Mouse (Mus musculus) limb, embryonic 12.5 days (tissue): ENCODE results near the gene Atp2c2. TPM values are rescaled to one million over a fixed set of nuclear protein-coding genes. Genes with fewer than 3 reads are reported as not detected.

Experiments used
- ATAC-seq: fragments of 200-750 bp; cut with Nextera tagmentation; 2 replicates; pipeline ENCODE4 v1.8.0; 2017; ENCODE audit warnings: low read depth, moderate TSS enrichment; ENCODE audit not compliant: insufficient number of reproducible peaks, insufficient read depth, low FRiP score, low TSS enrichment
- H3K27ac ChIP-seq: fragments of 300-500 bp; sonication (generic); 2 replicates; pipeline ENCODE4 v1.5.1; 2016; ENCODE audit warnings: mild to moderate bottlenecking, moderate library complexity
- H3K27me3 ChIP-seq: fragments of 300-500 bp; sonication (generic); 2 replicates; pipeline ENCODE4 v1.6.1; 2016; ENCODE audit warnings: mild to moderate bottlenecking, moderate library complexity
- H3K36me3 ChIP-seq: fragments of 300-500 bp; sonication (generic); 2 replicates; pipeline ENCODE4 v1.6.1; 2016; ENCODE audit warnings: mild to moderate bottlenecking, moderate library complexity
- H3K4me1 ChIP-seq: fragments of 300-500 bp; sonication (generic); replicated peaks from 2 replicates; pipeline ENCODE4 v1.6.1; 2016
- H3K4me2 ChIP-seq: fragments of 300-500 bp; sonication (generic); 2 replicates; pipeline ENCODE4 v1.6.1; 2016; ENCODE audit warnings: mild to moderate bottlenecking, moderate library complexity
- H3K4me3 ChIP-seq: fragments of 300-500 bp; sonication (generic); replicated peaks from 2 replicates; pipeline ENCODE4 v1.5.1; 2016; ENCODE audit warnings: mild to moderate bottlenecking
- H3K9ac ChIP-seq: fragments of 300-500 bp; sonication (generic); replicated peaks from 2 replicates; pipeline ENCODE4 v1.6.1; 2016; ENCODE audit warnings: mild to moderate bottlenecking, moderate library complexity
- H3K9me3 ChIP-seq: fragments of 300-500 bp; sonication (generic); 2 replicates; pipeline ENCODE4 v1.6.1; 2016; ENCODE audit warnings: mild to moderate bottlenecking, moderate library complexity
- WGBS: fragments of 180-500 bp; shearing (Covaris S2); methylation state at CpG from one replicate; pipeline ENCODE4 v1.1.7; 2016; 5-methylcytosine and 5-hydroxymethylcytosine counted together
- polyA plus RNA-seq: library from polyadenylated mRNA; unstranded; fragments of >200 nt; fragmentation: Nextera tagmentation; extraction: Ambion mirVana; gene quantifications from 2 replicates; pipeline ENCODE4 v1.2.1, GENCODE M21; 2016

Gene Atp2c2
- polyA plus RNA-seq, 1 experiment from 2014 or later = 1.9 TPM

DNA sequence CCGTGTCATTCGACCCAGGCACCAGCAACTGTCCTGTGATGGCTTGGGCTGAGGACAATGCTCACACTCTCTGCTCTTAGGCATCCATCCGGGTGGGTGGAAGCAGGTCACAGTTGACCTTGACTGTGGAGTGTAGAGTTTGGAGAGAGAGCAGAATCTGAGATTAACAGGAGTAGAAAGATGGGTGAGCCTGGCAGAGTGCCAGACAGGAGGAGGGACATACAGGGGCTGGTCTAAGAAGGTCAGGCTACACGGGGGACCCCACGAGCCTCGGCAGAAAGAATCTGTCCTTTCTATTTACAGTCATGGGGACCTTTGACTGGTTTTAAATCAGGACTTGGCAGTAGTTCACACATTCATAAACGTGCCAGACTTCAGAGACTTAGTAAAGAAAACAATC lies 3.2 kb downstream of the Atp2c2 start:
- Histone ChIP-seq H3K36me3 (no peaks in the 10 kb centered on the region), H3K4me3 (no peak overlapping the region), H3K27ac (no peak overlapping the region), H3K9me3 (no peaks in the 10 kb centered on the region), H3K9ac (no peak overlapping the region), H3K4me1 (peaks cover 21% of the 10 kb centered on the region), H3K4me2 (no peak overlapping the region), H3K27me3 (peaks cover 54% of the 10 kb centered on the region)
- ATAC-seq = no peak
- WGBS = 75% methylated on average over 7 of the region's 7 CpGs

DNA sequence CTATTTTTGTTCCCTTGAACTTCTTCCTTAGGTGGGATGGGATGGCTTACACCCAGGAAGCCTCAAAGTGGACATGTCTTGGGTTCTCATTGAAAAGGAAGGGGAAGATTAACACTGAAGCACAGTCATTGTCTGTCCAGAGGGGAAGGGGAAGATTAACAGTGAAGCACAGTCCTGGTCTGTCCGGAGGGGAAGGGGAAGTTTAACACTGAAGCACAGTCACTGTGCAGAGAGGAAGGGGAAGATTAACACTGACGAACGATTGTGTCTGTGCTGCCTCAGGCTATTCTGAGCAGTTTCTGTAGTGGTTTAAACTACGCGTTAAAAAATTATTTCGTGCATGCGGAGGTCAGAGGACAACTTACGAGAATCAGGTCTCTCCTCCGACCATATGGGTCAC lies 7.3 kb downstream of the Atp2c2 start:
- 78% methylated on average over 9 of the region's 9 CpGs for WGBS
- H3K27me3 ChIP-seq = peaks cover 12% of the 10 kb centered on the region
- no peak overlapping the region for H3K4me3 ChIP-seq
- H3K9me3 ChIP-seq = no peaks in the 10 kb centered on the region
- H3K4me1 ChIP-seq = peaks cover 11% of the 10 kb centered on the region
- no peak overlapping the region for H3K27ac ChIP-seq
- no peak for ATAC-seq
- no peak overlapping the region for H3K4me2 ChIP-seq
- H3K9ac ChIP-seq = no peak overlapping the region
- H3K36me3 ChIP-seq = no peaks in the 10 kb centered on the region

DNA sequence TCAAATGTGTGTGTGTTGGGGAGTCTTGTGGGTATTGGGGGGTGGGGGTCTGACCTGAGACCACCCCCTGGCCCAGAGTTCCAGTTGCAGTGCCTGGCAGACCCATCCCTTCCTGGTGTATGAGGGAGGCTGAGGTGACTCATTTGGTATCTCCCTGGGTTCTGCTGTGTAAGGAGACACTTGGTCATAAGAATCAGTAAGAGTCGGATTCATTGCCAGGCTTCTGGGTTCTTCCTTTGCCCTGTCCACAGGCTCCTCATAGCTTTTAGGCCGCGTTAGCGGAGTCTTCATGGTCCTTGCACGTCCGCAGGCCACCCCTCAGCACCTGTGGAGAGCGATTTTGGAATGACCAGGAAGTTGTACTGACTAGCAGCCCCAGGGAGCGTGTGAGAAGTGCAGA lies 8.7 kb downstream of the Atp2c2 start:
- Histone ChIP-seq H3K9ac (no peak overlapping the region), H3K9me3 (no peaks in the 10 kb centered on the region), H3K4me1 (peaks cover 11% of the 10 kb centered on the region), H3K27me3 (0 out of 2 replicates have a peak, but pooled peaks cover 4% of the 10 kb centered on the region), H3K4me3 (no peak overlapping the region), H3K36me3 (no peaks in the 10 kb centered on the region), H3K27ac (no peak overlapping the region), H3K4me2 (no peak overlapping the region)
- ATAC-seq = no peak
- 85% methylated on average over 8 of the region's 8 CpGs for WGBS

DNA sequence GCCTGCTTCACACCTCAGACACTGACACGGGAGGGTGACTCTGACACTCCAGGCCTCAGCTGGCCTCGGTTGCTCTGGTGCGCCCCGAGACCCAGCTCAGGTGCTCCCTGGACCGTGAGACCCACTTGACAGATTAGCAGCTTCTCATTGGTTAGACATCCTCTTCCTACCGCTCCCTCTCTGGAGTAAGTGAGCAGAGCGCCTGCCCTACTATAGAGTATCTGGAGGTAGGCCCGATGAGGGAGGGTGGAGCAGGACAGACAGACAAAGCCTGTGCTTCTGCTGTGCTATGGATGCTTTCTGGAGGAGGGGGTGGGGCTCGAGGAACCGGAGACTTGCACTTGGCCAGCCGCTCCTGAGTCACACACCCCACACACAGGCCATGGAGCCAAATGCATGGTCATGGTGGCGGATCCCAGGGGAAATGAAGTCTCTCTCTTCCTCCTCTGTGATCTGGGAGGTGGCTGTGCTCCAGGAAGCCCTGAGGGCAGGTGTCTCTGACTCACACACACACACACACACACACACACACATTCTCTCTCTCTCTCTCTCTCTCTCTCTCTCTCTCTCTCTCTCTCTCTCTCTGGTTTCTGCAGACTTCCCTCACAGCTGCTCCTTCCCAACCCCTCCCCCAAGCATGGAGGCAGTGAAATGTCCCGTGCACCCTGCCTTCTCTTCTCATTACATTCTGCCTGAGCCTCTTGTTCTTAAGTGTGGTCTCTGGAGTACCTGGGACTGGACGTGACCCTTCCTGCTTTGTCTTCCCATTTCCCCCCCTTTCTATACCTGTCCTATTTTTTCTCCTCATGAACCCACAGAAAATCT lies 9.3 kb downstream of the Atp2c2 start:
- Histone ChIP-seq H3K9me3 (no peaks in the 10 kb centered on the region), H3K27me3 (0 out of 2 replicates have a peak, but pooled peaks cover 4% of the 10 kb centered on the region), H3K9ac (no peak overlapping the region), H3K4me3 (no peak overlapping the region), H3K36me3 (no peaks in the 10 kb centered on the region), H3K4me2 (no peak overlapping the region), H3K27ac (peak overlapping the region; percentile 29; the same call in 1 of the 2 replicates), H3K4me1 (peaks cover 11% of the 10 kb centered on the region)
- 60% methylated on average over 14 of the region's 14 CpGs for WGBS
- no peak for ATAC-seq

DNA sequence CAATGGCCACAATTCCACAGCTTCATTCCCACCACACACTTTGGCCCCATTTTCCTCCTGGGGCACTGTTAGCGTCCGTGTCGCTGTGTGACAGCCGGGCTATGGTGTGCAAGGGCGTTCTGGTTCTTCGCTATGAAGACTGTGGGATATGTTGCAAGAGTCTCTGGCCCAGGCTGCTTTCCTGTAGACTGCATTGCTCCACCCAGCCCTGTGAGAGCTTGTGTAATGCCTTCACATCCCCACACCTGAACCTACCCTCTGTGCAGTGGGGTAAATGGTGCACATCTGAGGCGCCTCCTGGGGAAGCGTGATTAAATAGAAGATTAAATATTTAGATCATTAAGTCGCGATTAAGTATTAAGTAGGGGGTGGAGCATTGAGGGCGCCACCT lies 9.9 kb downstream of the Atp2c2 start:
- Histone ChIP-seq H3K36me3 (no peaks in the 10 kb centered on the region), H3K4me1 (peaks cover 11% of the 10 kb centered on the region), H3K27ac (no peak overlapping the region), H3K9me3 (no peaks in the 10 kb centered on the region), H3K4me2 (no peak overlapping the region), H3K9ac (no peak overlapping the region), H3K27me3 (0 out of 2 replicates have a peak, but pooled peaks cover 4% of the 10 kb centered on the region), H3K4me3 (no peak overlapping the region)
- ATAC-seq = no peak
- WGBS = 80% methylated on average over 11 of the region's 11 CpGs

DNA sequence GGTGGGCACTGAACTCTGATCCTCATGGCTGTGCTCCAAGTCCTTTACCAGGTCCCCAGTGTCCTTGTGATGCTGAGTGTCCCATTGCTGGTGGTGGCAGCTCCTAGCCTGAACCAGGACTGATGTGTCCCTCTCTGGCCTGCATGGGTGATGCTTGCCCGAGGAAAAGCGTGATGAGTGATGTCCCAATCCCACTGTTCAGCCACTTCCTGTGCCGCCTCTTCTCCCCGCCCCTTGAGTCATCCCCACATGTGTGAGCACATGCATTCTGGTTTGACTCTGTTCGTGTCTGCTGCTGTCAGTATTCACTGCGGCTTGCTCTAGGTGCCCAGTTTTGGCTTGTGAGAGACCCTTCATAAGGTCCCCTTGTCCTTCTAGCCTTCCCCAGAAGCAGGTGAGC lies 12.4 kb downstream of the Atp2c2 start:
- 74% methylated on average over 6 of the region's 6 CpGs for WGBS
- no peak for ATAC-seq

DNA sequence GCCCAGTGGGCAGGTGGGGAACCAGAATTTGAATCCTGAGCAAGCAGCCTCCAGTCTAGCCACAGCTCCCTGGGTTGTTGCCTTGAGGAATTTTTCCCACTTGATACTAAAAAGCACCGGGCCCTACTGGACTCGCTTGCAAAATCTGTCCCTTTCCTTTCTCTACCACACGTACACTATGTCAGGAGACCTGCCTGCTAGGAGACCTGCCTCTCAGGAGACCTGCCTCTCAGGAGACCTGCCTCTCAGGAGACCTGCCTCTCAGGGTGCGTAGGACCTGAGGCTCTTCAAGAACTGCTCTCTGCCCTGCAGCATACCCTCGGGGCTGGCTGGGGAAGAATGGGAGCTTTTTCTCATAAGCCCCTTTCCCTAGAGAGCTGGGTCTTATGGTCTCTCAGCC lies 13.6 kb downstream of the Atp2c2 start:
- ATAC-seq = no peak
- no peak overlapping the region for H3K27ac ChIP-seq
- H3K4me1 ChIP-seq = peaks cover 11% of the 10 kb centered on the region
- no peaks in the 10 kb centered on the region for H3K9me3 ChIP-seq
- H3K4me2 ChIP-seq = no peak overlapping the region
- H3K36me3 ChIP-seq = no peaks in the 10 kb centered on the region
- WGBS = 79% methylated on average over 5 of the region's 5 CpGs
- no peak overlapping the region for H3K4me3 ChIP-seq
- no peak overlapping the region for H3K9ac ChIP-seq
- H3K27me3 ChIP-seq = peaks cover 6% of the 10 kb centered on the region

More for the DNA sequence above, 12.4 kb downstream of the Atp2c2 start:
- no peak overlapping the region for H3K4me2 ChIP-seq
- no peak overlapping the region for H3K27ac ChIP-seq
- H3K9ac ChIP-seq = no peak overlapping the region
- H3K36me3 ChIP-seq = no peaks in the 10 kb centered on the region
- H3K27me3 ChIP-seq = peaks cover 10% of the 10 kb centered on the region
- H3K4me1 ChIP-seq = peaks cover 11% of the 10 kb centered on the region
- H3K9me3 ChIP-seq = no peaks in the 10 kb centered on the region
- no peak overlapping the region for H3K4me3 ChIP-seq

DNA sequence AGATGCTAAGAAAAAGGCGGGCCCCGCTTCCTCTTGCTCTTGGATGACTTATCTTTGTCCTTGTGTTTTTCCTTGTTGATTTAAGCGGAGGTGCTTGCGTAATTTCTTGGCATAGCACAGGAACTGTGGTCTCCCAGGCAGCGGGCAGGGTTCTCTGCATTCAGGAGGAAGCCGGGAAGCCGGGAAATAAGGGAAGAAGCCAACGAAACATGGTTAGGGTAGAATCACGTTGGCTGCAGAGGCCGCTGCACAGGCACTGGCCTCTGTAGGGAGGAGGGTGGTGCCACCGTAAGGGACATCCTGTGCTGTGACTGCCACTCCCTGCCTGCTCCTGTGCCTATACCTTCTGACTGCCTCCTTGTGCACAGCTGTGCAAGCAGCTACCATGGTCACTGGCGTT lies 15.4 kb downstream of the Atp2c2 start:
- Histone ChIP-seq H3K4me1 (peaks cover 7% of the 10 kb centered on the region), H3K9me3 (no peaks in the 10 kb centered on the region), H3K4me3 (no peak overlapping the region), H3K27me3 (peaks cover 13% of the 10 kb centered on the region), H3K9ac (no peak overlapping the region), H3K4me2 (no peak overlapping the region), H3K27ac (no peak overlapping the region), H3K36me3 (no peaks in the 10 kb centered on the region)
- 81% methylated on average over 12 of the region's 12 CpGs for WGBS
- no peak for ATAC-seq

DNA sequence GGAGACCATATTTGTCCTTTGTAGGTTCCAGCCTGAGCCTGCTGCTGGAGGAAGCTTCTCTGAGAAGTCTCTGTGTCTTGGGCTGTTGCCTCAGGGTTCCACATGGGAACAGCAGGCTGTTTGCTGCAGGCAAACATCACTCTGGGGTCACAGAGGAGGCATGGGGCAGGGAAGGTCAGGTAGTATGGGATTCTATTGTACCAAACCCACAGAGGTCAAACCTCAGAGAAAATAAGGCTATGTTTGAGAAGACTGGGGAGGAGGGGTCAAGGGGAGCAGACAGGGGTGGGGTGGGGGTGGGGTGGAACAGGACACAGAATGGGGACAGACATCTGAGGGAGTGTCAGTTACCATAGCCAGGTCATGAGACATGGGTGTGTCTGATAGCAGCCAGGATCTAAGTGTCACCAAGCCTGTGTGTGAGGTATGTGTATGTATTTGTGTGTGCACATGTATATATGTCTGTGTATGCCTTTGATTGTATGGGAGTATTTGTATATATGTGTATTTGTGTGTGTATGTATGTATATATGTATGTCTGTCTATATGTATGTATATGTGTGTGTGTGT lies 17.0 kb downstream of the Atp2c2 start:
- Histone ChIP-seq H3K27me3 (peaks cover 13% of the 10 kb centered on the region), H3K9ac (no peak overlapping the region), H3K27ac (no peak overlapping the region), H3K9me3 (no peaks in the 10 kb centered on the region), H3K4me1 (peaks cover 12% of the 10 kb centered on the region), H3K36me3 (no peaks in the 10 kb centered on the region), H3K4me2 (no peak overlapping the region), H3K4me3 (no peak overlapping the region)
- ATAC-seq = no peak

DNA sequence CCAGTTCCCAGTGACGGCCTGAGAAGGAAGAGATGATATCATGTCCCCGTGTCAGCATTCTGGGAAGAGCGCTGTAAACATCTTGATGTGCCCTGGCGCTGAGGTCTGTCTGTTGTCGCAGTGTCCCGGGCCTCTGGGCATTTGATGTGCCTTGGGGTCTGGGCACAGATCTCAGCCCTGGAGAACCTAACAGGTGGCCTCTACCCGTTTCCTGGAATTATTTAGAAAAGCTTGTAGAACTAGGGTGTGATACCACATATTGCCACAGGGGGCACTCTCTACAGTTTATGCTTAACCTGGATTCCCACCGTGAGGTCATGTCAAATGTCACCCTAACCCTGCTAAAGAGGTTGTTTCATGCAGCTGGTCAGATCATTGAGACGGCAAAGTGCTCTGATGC lies 18.0 kb downstream of the Atp2c2 start:
- Histone ChIP-seq H3K9me3 (no peaks in the 10 kb centered on the region), H3K9ac (no peak overlapping the region), H3K4me3 (no peak overlapping the region), H3K27me3 (peaks cover 17% of the 10 kb centered on the region), H3K4me2 (no peak overlapping the region), H3K4me1 (peaks cover 12% of the 10 kb centered on the region), H3K27ac (no peak overlapping the region), H3K36me3 (no peaks in the 10 kb centered on the region)
- 64% methylated on average over 9 of the region's 9 CpGs for WGBS
- ATAC-seq = no peak

DNA sequence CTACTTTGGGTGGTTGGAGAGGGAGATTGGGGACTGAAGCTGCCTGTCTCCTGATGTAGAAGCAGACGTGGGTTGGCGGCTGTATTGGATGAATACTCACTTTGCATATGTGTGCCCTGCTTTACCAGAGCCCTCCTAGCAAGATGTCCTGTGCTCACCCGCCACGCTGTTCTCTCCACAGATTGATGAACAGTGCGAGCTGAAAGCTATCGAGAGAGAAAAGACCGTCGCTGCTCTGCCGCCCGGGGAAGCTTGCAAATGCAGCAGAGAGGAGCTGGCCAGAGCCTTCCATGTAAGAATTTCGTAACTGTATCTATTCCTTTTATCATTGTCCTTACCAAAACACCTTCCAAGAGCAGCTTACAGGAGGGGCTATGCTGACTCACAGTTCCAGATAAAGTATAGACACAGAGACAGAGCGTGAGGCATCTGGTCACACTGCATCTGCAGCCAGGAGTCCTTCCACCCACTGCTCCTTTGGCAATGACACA lies 19.2 kb downstream of the Atp2c2 start:
- peaks cover 12% of the 10 kb centered on the region for H3K4me1 ChIP-seq
- no peak for ATAC-seq
- H3K27me3 ChIP-seq = peaks cover 23% of the 10 kb centered on the region
- no peak overlapping the region for H3K9ac ChIP-seq
- H3K4me3 ChIP-seq = no peak overlapping the region
- WGBS = 76% methylated on average over 12 of the region's 12 CpGs
- H3K27ac ChIP-seq = no peak overlapping the region
- no peaks in the 10 kb centered on the region for H3K36me3 ChIP-seq
- H3K9me3 ChIP-seq = no peaks in the 10 kb centered on the region
- H3K4me2 ChIP-seq = no peak overlapping the region
